Mouse (Mus musculus) CD8-positive naive resting alpha-beta T cell, adult 57 days (primary cell): ENCODE data around the gene Mrgprb8. TPM values are rescaled to one million over a fixed set of nuclear protein-coding genes. Genes with fewer than 3 reads are reported as not detected.

ENCODE experiments used
- total RNA-seq: library from RNA; stranded (reverse); gene quantifications from one replicate; pipeline ENCODE4 v1.2.4, GENCODE M21; 2023

Gene Mrgprb8
- total RNA-seq = not detected

GRCm38 (mm10) chr7:48388226-48388625 lies at the start of gene Mrgprb8:
TSS of gene Mrgprb8 (plus strand) at chr7:48388526.

Other genes starting within 250 kb of the Mrgprb8 start
- not detected for gene Mrgprb5, start 219.5 kb upstream of the Mrgprb8 start, total RNA-seq
- not detected for gene Mrgprb4, start 189.2 kb upstream of the Mrgprb8 start, total RNA-seq
- not detected for gene Mrgprb1, start 67.8 kb downstream of the Mrgprb8 start, total RNA-seq
- gene Mrgprx2, start 110.8 kb downstream of the Mrgprb8 start, total RNA-seq = not detected
- not detected for gene Mrgprb2, start 169.6 kb downstream of the Mrgprb8 start, total RNA-seq